Mouse (Mus musculus): Measurements from ENCODE around the gene Ino80. TPM values are rescaled to one million over a fixed set of nuclear protein-coding genes. Genes with fewer than 3 reads are reported as not detected.
A peak's percentile ranks its signal among the peaks of the same experiment; 100 is the strongest.
"Not testable (repeated sequence)": the region's sequence is repeated elsewhere in the genome, so short reads cannot be mapped to it uniquely, and the experiment has no call there.

Ino80 gene
- total RNA-seq (2017), result 30.2 and 33.1 TPM in 2 replicates

DNA sequence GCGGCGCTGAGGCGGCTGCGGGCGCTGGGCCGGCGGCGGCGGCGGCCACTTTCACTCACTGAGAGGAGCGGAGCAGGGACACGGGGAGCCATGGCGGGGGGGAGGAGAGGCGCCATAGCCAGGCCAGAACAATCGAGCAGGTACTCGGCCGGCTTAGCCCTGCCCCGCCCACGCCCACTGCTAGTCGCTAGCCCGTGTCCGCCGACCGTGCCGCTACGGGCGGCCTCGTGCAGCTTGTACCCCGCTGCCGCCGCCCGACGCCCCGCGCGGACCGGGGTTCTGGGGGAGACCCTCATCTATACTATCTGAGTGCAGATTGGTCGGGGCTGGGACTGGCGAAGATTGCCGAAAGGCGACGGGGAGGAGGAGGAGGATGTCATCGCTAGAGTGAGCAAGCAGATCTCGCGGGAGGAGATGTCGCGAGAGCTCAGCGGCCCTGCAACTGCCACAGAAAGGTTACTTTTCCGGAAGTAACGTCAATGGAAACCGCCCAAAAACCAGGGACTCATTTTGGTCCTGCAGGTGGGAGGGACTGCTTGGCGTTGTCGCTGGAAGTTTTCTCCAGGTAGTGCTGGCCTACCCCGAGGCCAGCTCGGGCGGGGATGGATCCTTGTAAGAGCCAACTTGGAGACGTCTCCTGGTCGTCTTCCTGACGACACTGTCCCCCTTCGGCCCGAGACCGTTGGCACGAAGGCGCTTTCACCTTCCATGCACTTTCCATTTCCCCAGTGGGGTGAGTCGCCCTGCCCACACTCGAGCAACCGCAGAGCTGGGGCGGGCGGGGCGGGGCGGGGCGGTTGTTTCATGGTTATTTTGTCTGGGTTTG, at the start of gene Ino80:
Gene Ino80 (minus strand): TSS at position 117 of the 826 bp plus-strand sequence.
- peak; percentile 92 for ATAC-seq (ENCODE audit: extremely low read depth, insufficient number of reproducible peaks, low FRiP score, poor library complexity, severe bottlenecking)

DNA sequence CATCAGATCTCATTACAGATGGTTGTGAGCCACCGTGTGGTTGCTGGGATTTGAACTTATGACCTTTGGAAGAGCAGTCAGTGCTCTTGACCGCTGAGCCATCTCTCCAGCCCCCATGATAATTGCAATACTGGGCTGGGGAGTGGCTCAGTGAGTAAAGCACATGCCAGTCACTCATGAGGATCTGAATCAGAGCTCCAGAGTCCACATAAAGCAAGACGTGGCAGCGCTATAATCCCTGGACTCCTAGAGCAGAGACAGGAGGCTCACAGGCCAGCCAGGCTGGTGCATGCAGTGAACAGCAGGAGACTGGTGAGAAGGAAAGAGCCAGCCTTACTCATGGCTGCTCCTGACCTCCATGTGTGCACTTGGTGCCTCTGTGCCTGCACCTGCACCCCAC, 47.9 kb upstream of the Ino80 start:
- no peak for ATAC-seq (ENCODE audit: extremely low read depth, insufficient number of reproducible peaks, low FRiP score, poor library complexity, severe bottlenecking)

DNA sequence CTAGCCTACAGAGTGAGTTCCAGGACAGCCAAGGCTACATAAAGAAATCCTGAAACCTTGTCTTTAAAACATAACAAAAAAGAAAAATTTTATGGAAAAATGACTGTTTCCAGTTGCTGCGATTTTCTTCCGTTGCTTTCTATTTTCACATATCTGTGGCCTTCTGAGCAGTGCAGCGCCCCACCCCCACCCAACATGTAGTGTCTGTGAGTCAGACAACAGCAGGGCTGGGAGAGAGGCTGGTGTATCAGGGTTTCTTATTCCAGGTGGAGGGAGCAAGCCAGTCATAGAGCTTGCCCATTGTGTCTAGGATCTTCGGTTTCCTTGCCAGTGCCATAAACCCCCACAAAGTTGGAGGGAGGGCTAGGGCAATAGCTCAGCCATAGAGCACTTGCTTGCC, 46.3 kb upstream of the Ino80 start:
- no peak for ATAC-seq (ENCODE audit: extremely low read depth, insufficient number of reproducible peaks, low FRiP score, poor library complexity, severe bottlenecking)

DNA sequence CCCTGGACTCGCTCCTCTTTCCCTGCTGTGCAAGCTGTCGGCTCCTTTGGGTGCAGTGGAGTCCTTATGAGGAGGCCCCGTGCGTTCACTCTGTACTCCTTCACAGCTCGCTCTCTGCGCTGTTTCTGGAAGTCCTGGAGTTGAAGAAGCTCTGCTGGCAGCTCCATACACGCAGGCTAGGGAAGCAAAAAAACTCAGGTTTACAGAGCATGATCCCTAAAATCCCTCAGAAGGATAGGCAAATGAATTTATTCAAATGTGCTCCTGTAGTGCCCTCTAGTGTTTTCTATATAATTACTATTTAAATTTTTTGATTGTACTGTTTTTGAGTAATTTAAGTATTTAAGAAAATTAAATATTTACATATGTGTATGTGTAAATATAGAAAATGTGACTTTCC, 43.1 kb upstream of the Ino80 start:
- ATAC-seq (ENCODE audit: extremely low read depth, insufficient number of reproducible peaks, low FRiP score, poor library complexity, severe bottlenecking), result no peak

DNA sequence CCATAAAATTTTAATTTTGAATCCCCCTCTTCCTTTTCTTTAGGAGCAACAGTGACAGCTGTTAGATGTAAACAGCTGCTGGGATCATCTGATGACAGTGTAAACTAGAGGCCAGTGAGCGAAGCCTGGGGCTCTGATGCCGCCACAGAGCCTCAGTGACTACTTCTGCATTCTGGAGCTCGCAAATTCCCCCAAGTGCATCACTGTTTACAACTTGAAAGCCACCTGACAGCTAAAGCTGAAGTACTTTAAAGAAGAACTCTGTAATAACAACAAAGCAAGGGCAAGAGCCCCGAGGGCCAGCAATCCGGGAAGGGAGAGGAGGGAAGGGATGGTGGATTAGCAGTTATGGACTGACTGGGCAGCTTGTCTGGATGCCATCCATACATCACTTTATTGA, 39.3 kb upstream of the Ino80 start:
- ATAC-seq (ENCODE audit: extremely low read depth, insufficient number of reproducible peaks, low FRiP score, poor library complexity, severe bottlenecking), result 0 out of 2 replicates have a peak, but pooled peaks have one; percentile 41

DNA sequence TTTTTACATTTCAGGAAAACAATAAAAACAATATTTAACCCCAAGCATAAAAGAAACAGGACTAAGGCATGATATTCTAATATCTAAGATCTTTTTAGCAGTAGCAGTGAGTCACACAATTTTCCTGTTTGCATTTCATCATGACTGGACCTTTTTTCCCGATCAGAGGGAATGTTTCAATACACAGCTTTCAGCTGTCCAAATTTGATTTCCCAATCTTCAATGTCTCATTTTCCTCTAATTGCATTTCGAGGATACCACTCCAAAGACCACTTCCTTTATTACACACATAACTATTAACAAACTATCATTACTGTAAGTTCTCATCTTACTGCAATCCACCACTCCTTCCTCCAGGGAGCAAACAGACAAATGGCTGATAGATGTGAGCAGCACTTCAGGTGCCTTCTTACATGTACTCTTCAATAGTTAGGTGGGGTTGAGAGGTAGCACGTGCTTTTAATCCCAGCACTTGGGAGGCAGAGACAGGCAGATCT, 36.6 kb upstream of the Ino80 start:
- ATAC-seq (ENCODE audit: extremely low read depth, insufficient number of reproducible peaks, low FRiP score, poor library complexity, severe bottlenecking), result no peak

DNA sequence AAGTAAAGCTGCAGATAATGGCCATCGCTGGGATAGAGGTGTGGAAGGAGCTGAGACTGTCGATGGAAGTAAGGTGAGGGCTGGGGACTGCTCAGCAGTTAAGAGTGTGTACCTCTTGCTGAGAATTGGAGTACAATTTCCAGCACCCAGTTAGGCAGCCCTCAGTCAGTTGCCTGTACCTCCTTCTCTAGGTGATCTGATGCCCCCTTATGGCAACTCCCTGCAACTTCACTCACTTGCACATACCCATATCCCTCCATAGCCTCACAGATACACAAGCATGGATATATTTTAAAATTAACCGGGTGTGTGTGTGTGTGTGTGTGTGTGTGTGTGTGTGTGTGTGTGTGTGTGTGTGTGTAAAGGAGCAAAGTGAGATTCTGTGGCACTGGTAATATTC, 34.8 kb upstream of the Ino80 start:
- ATAC-seq (ENCODE audit: extremely low read depth, insufficient number of reproducible peaks, low FRiP score, poor library complexity, severe bottlenecking), result no peak

DNA sequence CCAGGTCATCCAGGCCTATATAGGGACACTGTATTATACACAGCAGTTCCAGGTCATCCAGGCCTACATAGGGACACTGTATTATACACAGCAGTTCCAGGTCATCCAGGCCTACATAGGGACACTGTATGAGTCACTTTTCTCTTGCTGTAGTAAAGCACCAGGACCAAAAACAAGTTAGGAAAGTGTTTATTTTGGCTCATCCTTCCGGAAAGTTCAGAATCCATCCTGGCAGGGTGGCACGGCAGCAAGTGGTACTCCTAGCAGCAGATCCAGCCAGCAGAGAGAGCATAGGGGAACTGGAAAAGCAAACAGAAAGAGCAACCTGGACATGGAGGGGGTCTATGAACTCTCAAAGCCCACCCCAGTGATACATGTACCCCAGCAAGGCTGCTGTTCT, 33.4 kb upstream of the Ino80 start:
- ATAC-seq (ENCODE audit: extremely low read depth, insufficient number of reproducible peaks, low FRiP score, poor library complexity, severe bottlenecking), result no peak

DNA sequence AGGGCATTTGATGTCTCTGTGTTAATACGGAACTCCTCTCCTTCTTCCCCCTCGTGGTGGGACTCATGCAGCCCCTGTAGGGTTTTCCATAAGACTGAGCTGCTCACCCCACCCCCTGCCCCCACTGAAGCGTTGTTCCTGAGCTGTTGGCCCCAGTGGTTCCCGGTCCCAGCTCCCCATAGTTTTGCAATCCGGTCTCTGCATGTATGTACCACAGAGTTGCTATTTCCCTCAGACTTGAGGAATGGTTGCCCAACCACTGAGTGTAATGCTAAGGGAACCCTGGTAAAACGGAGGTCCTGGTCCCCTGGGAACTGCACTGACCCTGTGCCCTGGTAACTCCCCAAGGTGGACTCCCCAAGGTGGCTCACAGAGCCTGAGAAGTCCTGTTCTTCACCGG, 31.0 kb upstream of the Ino80 start:
- not testable (repeated sequence) for ATAC-seq (ENCODE audit: extremely low read depth, insufficient number of reproducible peaks, low FRiP score, poor library complexity, severe bottlenecking)

DNA sequence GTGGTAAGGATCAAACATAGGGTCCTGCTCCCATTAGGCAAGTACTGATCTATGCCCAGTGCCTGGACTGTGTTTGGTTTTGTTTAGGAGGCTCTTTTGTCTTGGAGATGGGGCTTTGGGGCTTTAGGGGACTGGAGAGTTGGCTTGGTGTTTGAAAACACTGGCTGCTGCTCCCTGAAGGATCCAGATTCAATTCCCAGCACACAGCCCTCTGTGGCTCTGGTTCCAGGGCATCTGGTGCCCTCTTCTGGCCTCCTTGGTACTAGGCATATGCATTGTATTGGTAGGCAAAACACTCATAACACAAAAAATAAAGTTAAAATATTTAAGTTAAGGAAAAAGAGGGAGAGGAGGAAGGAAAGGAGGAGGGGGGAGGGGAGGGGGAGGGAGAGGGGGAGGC, 29.6 kb upstream of the Ino80 start:
- no peak for ATAC-seq (ENCODE audit: extremely low read depth, insufficient number of reproducible peaks, low FRiP score, poor library complexity, severe bottlenecking)

DNA sequence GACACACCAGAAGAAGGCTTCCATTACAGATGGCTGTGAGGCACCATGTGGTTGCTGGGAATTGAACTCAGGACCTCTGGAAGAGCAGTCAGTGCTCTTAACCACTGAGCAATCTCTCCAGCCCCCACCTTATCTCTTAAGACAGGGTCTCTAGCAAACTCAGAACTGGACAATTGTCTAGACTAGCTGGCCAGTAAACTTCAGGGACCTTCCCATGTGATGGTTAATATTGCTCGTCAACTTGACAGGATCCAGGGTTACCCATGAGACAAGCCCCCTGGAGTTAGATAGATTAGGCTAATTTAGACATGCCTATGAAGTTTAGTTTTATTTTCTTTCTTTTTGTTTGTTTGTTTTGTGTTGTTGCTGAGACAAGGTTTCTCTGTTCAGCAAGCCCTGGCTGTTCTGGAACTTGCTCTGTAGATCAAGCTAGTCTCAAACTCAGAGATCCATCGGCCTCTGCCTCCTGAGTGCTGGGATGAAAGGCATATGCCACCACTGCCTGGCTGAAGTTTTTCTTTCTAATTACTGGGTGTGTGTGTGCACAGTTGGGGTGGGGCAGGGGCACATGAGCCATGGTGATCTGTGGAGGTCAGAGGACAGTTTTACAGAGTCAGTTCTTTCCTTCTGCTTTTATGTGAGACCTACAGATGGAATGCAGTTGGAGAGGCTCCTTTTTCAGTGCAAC, 23.6 kb upstream of the Ino80 start:
- ATAC-seq (ENCODE audit: extremely low read depth, insufficient number of reproducible peaks, low FRiP score, poor library complexity, severe bottlenecking), result no peak

DNA sequence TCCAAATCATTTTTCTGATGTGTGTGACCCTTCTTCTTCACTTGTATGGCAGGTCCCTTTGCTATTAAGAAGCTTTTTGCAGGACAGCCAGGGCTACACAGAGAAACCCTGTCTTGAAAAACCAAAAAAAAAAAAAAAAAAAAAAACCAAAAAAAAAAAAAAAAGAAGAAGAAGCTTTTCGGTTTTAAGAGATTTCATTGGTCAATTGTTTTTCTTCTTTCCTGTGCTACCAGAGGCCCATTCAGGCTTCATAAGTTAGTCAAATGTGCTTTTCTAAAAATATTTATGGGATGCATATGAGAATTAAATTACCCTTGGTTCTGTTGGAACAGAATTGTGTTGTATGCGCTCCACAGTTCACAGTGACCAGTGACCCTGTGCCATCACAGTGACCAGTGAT, 21.4 kb upstream of the Ino80 start:
- ATAC-seq (ENCODE audit: extremely low read depth, insufficient number of reproducible peaks, low FRiP score, poor library complexity, severe bottlenecking), result no peak

DNA sequence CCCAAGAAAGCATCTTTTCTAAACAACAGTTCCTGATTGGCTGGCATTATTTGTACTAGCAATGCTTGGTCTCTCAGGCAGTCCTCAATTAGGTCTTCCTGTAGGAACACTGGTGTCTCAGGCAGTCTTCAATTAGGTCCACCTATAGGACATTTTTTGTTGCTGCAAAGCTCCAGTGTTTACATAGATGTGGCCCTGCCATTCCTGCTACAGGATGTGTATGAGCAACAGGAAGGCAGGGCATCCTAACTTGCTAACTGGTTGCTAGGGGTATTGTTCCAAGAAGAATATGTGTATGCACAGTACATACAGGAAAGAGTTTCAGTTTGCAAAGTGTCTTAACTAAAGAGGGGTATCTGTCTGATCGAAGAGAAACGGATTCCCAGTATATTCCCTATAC, 18.6 kb upstream of the Ino80 start:
- ATAC-seq (ENCODE audit: extremely low read depth, insufficient number of reproducible peaks, low FRiP score, poor library complexity, severe bottlenecking), result no peak

DNA sequence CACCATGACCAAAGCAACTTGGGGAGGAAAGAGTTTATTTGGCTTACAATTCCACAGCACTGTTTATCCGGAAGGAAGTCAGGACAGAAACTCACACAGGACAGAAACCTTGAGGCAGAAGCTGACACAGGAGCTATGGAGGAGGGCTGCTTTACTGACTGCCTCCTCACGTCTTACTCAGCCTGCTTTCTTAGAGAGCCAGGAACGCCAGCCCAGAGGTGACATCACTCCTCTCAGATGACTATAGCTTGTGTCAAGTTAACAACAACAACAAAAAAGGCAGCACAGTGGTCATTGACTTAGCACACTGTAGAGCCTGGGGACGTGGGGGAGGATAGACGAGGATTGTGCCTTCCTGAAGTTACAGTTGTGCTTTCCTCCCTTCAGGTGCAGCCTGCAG, 14.5 kb upstream of the Ino80 start:
- ATAC-seq (ENCODE audit: extremely low read depth, insufficient number of reproducible peaks, low FRiP score, poor library complexity, severe bottlenecking), result no peak

DNA sequence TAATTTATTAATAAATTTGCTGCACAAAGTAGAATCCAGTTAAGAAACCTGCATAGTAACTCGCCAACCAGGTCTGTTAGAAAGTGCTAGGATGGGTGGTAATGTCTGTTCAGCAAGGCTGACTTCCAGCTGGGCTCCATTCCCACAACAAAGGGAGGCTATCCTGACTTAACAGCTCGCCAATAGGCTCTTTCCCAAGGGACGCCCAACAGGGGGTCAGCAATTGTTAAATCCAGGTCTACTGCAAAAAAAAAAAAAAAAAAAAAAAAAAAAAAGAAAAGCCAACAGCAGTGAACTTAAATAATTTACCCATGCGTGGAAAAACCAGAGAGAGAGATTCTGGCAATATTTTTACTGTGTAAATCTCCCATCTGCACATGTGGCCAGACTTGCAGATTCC, 9.0 kb upstream of the Ino80 start:
- ATAC-seq (ENCODE audit: extremely low read depth, insufficient number of reproducible peaks, low FRiP score, poor library complexity, severe bottlenecking), result no peak

DNA sequence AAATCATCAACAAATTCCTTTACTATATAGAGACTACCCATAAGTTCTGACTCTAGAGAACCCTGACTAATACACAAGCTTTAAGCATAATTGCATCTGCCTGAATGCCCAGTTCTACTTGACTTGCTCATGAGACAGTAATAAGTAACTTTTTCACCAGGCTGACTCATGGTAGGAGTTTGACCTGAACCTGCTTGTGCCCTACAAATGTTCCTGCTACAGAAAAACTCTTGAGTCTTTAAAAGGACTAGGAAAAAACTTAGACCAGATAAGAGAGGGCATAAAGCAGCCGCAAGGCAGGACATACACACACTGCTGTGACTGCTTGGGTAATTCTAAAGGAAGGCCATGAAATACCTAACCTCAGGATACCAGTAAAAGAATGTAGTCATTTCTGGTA, 4.8 kb upstream of the Ino80 start:
- ATAC-seq (ENCODE audit: extremely low read depth, insufficient number of reproducible peaks, low FRiP score, poor library complexity, severe bottlenecking), result no peak

DNA sequence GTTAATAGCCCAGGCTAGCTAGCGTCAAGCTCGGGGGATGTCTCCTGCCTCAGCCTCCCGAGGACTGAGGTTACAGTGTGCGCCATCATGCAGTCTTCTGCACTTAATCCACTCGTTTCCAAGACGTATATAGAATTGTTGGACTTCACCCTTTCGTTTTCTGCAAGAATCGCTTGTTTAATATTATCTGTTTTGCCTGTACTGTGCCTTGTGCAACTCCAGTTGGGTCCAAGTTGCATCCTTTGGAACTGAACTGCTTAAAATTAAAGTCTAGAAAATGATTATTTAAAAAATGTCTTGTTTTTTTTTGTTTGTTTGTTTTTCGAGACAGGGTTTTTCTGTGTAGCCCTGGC, 886 bp upstream of the Ino80 start:
- ATAC-seq (ENCODE audit: extremely low read depth, insufficient number of reproducible peaks, low FRiP score, poor library complexity, severe bottlenecking), result no peak

DNA sequence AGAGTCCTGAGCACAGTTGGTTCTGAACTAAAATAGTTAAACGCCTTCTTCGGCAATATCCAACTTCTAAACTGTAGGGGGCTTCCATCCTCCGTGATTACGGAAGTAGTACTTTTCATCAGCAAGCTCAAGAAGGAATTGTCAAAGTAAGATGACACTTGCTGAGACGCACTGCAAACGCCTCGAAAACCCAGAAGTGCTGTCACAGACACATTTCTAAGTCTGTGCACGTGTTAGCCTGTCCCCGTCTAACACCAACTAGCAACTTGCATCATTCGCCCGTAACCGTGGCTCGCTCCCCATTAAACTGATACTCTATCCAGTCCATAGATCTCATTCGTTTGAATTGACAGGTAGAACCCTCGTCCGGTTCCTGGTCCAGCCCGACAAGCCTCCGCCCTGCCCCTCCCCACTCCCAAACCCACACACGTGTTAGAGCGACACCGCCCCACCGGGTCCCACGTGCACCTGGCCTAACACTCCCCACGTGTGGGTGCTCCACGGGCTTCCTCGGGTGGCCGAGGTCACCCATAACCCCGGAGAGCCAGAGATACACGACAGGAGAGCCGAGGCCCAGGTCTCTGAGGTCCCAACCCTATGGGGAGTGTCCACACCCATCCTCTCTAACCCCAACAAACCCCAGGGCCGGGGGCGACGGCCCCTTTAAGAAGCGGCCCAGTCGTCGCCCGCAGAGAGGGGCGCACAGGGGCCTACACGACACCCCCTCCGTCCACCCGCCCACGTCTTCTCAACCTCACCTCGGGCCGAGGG, 681 bp downstream of the Ino80 start:
- ATAC-seq (ENCODE audit: extremely low read depth, insufficient number of reproducible peaks, low FRiP score, poor library complexity, severe bottlenecking), result peak; percentile 36; the same call in 1 of the 2 replicates

DNA sequence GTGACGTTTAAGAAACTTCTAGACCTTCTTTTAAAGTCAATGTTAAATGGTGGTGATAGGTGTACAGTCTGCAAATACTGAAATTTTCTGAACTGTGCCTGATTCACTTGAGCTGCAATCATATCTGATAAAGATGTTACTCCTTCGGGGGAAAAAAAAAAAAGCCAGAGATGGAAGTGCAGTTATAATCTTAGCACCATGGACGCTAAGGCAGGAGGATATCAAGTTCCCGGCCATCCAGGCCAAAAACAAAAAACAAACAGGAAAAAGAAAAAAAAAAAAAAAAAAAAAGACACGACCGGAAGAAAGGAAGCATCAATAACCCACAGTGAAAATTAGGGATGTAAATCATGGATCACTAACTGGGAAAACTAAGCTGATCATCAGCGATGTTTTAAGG, 1.3 kb downstream of the Ino80 start:
- ATAC-seq (ENCODE audit: extremely low read depth, insufficient number of reproducible peaks, low FRiP score, poor library complexity, severe bottlenecking), result no peak

DNA sequence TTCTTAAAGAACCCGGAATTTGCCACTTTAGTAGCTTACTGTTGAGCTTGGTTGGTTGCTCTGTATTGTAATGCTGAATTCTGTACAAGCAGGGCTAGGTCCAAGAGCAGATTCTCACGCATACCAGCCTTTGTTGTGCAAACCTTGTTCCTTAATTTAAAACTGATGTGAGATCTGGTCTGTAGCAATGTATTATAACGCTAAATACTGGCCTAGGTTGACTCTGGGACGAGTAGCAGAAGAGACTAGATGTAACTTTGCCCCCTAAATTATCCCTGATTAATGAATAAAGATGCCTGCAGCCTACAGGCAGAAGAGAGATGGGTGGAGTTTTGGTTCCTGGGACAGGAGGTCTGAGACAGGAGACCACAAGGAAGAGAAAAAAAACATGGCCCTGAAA, 13.5 kb downstream of the Ino80 start:
- ATAC-seq (ENCODE audit: extremely low read depth, insufficient number of reproducible peaks, low FRiP score, poor library complexity, severe bottlenecking), result no peak
